In the genomic region with DNA sequence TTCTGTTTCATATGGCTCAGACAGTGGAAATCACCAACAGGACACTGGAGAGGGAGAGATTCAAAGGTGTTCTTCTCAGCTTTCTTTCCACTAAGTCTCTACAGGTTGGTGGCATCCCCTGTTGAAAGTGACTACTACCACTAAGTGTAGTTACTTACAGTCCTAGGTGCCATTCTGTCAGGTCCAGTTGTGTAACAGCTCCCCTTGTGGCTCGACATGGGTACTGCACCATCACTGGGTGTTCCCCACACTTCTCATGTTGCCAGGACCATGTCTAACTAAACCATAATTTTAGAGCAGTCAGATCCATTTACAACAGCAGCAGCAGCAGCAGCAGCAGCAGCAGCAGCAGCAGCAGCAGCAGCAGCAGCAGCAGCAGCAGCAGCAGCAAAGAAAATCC, we compare ENCODE assay signal across 9 mouse cellular contexts.
DNase-seq lines count a peak whose midpoint lies in the region; ATAC-seq and TF ChIP-seq lines count a peak whose summit lies in the region.
"Had no signal": no experiment of that assay in that cellular context is flagged by ENCODE, and none has a peak within 500 bp of the region (broad histone marks: within the 10 kb centered on the region; RNA-seq: fewer than 3 reads in every experiment).

No protein-coding gene starts in this region.

- WGBS in midbrain, postnatal 0 days: 0% methylated on average over 1 of the region's 1 CpGs

- no peaks in the 10 kb centered on the region for H3K9me3 ChIP-seq in midbrain, postnatal 0 days (ENCODE audit: low read length)
- H3K9me3 ChIP-seq: limb, embryonic 15.5 days had no signal

- H3K27me3 ChIP-seq in midbrain, postnatal 0 days (ENCODE audit: insufficient read depth, low read length): peaks cover 6% of the 10 kb centered on the region; the same call in 1 of the 2 replicates
- H3K27me3 ChIP-seq: limb, embryonic 15.5 days had no signal

- no peak overlapping the region for H3K27ac ChIP-seq in layer of hippocampus, adult 2 months
- H3K27ac ChIP-seq in midbrain, postnatal 0 days (ENCODE audit: low read depth, low read length): no peak overlapping the region
- H3K27ac ChIP-seq: limb, embryonic 15.5 days had no signal

- no peaks in the 10 kb centered on the region for H3K36me3 ChIP-seq in midbrain, postnatal 0 days (ENCODE audit: insufficient read depth, low read length)
- H3K36me3 ChIP-seq: limb, embryonic 15.5 days had no signal

- no peaks in the 10 kb centered on the region for H3K4me1 ChIP-seq in midbrain, postnatal 0 days (ENCODE audit: insufficient read depth, low read length)
- H3K4me1 ChIP-seq: limb, embryonic 15.5 days had no signal

- TF ChIP-seq CTCF in layer of hippocampus, adult 2 months (conservative IDR thresholded peaks at IDR 0.05): peak; percentile 87
- peak; percentile 83 for TF ChIP-seq CTCF in midbrain, postnatal 0 days (IDR thresholded peaks at IDR 0.05)

- DNase-seq in layer of hippocampus, adult 2 months (ENCODE audit: low spot score in 2 of 2): peak in 1 of 2 experiments; percentile 44
- no peak for DNase-seq in layer of hippocampus, adult 9-11 months
- peak; percentile 50 for DNase-seq in R1 (ENCODE audit: low read depth, low spot score)
- peak; percentile 15 to 24 for DNase-seq in cerebellum, postnatal 36 days
- DNase-seq in heart, postnatal 36 days: peak; percentile 14 to 43
- DNase-seq in left cerebral cortex, adult 8-10 months (ENCODE audit: low spot score in 2 of 2): peak; percentile 6 to 11
- peak; percentile 54 for DNase-seq in midbrain, postnatal 0 days (ENCODE audit: low spot score)
- DNase-seq in T-cell, adult 2 months (ENCODE audit: low spot score): no peak

- intact Hi-C loops in heart, postnatal 36 days (cut with DNase I): loop anchor here (5.0 kb wide), 1 partner anchor 88 kb away; no protein-coding TSS in a partner anchor

- no peak for ATAC-seq in midbrain, postnatal 0 days (ENCODE audit: low FRiP score)

- H3K9ac ChIP-seq in midbrain, postnatal 0 days (replicated peaks; ENCODE audit: low read length, poor library complexity, severe bottlenecking): no peak overlapping the region
- H3K9ac ChIP-seq: limb, embryonic 15.5 days had no signal

- H3K4me2 ChIP-seq in midbrain, postnatal 0 days (ENCODE audit: low read depth, low read length, poor library complexity, severe bottlenecking): no peak overlapping the region
- H3K4me2 ChIP-seq: limb, embryonic 15.5 days had no signal

- H3K4me3 ChIP-seq in layer of hippocampus, adult 2 months: no peak overlapping the region
- H3K4me3 ChIP-seq in midbrain, postnatal 0 days (ENCODE audit: low read depth, low read length): no peak overlapping the region
- H3K4me3 ChIP-seq: limb, embryonic 15.5 days had no signal

Comparison
In these comparisons a context has a peak if more than half of its experiments do, and no peak if none do; other contexts are left out.
1. DNase-seq: peak in R1 (single experiment), cerebellum, postnatal 36 days (2 of 2), heart, postnatal 36 days (2 of 2), left cerebral cortex, adult 8-10 months (2 of 2) and midbrain, postnatal 0 days (single experiment); none in layer of hippocampus, adult 9-11 months (single experiment) and T-cell, adult 2 months (single experiment).